Mouse (Mus musculus) erythroblast, embryonic 14.5 days (primary cell): ENCODE measurements around the gene Ints2.

Experiments used
- GATA1 ChIP-seq: IDR thresholded peaks from 2 replicates; pipeline ENCODE4 v1.6.1; 2012; ENCODE audit warnings: low read length, inconsistent platforms, mixed read lengths
- TAL1 ChIP-seq: IDR thresholded peaks from 3 replicates; pipeline ENCODE4 v1.6.1; 2012; ENCODE audit warnings: low read length, inconsistent platforms, mixed read lengths

- TF ChIP-seq GATA1 (no peak), TAL1 (no peak)
These were observed 25.5 kb downstream of the Ints2 start for GRCm38 (mm10) chr11:86231781-86232350.
